Mouse (Mus musculus) right cerebral cortex, postnatal 4 days (tissue): ENCODE measurements at regions not wholly inside any gene's neighbourhood (a gene's known extent, or its start where the extent isn't known, plus 50 kb on each side); places are given as distances from the start of the nearest gene placed in this dataset.

Experiments used
- DNase-seq: peaks from one replicate; pipeline ENCODE4 v3.0.0-alpha.2; 2022

- DNase-seq = no peak
Measured at GRCm38 (mm10) chr13:99847531-99847930, 53.4 kb downstream of the Cartpt start.

DNA sequence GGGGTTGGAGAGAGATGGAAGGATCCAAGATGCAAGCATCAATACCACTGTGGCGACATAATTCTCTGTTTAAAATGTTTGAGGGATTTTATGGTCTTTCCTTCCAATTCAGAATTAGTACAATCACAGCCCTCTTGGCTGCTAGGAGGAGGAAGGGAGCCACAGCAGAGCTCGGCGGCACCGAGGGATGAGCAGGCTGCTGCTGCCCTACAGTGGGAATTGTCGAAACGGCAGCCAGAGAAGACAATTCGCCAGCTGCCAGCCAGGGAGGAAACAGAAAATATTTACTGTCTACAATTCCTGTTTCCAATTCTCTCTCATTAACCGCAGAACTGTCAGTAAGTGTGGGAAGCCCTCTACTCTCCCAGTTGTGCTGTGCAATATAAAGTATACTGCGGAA, 58.3 kb downstream of the Cartpt start:
- peak; percentile 62 for DNase-seq

- no peak for DNase-seq
Measured at GRCm38 (mm10) chr13:99839446-99839845, 61.4 kb downstream of the Cartpt start.

- peak; percentile 88 for DNase-seq
Measured at GRCm38 (mm10) chr13:99837772-99838425, 63.0 kb downstream of the Cartpt start.

DNA sequence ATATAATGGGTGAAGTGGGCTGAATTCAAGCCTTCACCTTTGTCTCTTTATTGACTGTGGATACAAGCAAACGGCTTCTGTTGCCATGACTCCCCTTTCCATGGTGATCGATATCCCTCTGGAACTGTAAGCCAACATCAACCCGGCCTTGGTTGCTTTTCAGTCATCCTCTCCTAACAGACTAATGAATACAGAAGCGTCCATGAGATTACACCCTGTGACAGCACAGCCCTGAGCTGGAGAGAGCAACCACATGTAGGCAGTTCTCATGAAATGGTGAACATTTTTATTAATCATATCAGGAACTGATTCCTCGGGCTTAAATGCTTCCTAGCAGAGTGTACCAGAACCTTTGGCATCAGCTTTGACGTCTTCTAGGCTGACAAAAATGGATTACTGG, 63.7 kb downstream of the Cartpt start:
- DNase-seq = no peak

- peak; percentile 63 for DNase-seq
Measured at GRCm38 (mm10) chr13:99836586-99836985, 64.3 kb downstream of the Cartpt start.

DNA sequence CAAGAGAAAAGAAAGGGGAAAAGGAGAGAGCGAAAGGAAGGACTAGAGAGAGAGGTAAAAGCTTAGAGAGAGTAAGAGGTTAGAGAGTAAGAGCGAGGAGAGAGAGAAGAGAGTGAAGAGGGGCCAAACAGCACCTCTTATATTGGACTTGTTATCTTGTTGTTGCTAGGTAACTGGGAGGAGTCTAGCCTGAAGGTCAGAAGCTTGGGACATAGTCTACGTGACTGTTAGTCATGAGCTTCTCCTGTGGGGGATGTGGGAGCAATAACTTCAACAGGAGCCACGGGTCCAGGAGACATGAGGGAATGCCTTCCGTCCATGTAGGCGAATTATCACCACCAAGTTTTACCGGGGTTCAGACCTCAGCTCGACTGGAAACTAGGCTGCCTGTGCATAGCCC, 65.4 kb downstream of the Cartpt start:
- DNase-seq = no peak

- DNase-seq = no peak
Measured at GRCm38 (mm10) chr13:99830080-99830724, 70.7 kb downstream of the Cartpt start.

GRCm38 (mm10) chr13:99827573-99827972, 73.3 kb downstream of the Cartpt start:
- no peak for DNase-seq

GRCm38 (mm10) chr13:99824625-99825024, 76.3 kb downstream of the Cartpt start:
- no peak for DNase-seq

DNA sequence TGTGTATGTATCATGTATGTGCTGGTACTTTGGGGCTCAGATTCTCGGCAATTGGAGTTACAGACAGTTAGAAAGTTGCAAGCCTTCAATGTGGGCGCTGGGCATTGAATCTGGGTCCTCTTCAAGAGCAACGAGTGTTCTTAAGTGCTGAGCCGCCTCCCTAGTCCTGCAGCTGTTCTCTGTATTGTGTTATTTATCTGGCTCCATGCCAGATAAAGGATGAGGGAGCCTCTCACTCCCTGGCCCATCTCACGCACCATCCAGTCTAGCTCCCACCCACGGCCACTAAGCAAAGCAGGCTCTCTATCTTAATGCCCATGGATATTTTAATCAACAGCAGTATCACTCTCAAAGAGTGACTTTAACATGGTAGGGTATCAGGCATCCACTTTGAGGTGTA, 84.2 kb downstream of the Cartpt start:
- no peak for DNase-seq

DNA sequence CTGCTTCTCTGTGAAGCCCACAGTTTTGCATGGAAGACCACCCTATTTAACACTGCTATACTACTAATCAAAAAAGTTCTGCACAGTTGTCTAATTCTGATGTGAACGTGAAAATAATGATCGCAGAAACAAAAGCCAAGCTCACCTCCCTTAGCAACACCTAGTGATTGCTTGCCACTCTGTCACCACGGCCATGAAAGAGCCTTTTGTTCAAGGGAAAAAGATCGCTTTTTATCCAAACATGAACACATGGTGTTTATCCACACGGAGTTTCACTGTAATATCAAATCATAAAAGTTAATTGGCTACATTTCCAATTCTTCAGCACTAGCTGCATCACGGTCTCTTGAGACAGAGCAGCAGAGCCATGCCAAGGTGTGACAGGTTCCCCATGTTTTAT, 85.1 kb downstream of the Cartpt start:
- DNase-seq = no peak

DNA sequence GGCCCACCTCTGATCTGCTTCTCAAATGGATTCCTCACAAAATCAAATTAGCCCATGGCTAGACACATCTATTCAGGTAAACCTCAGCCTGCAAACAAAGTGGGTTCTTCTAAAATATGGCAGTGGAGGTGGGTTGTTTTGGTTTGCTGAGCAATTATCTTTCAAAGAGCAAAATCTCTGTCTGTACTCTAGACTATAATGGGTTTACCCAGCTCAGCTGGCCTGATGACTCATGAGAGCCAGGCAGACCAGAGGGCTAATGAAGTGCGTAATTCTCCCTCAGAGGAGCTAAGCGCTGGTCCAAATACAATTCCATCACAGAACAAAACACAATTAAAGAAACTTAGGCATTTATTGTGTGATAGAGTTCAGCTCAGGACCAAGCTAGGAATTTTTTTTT, 86.1 kb downstream of the Cartpt start:
- DNase-seq = no peak

GRCm38 (mm10) chr13:99814033-99814556, 86.8 kb downstream of the Cartpt start:
- DNase-seq = no peak

DNA sequence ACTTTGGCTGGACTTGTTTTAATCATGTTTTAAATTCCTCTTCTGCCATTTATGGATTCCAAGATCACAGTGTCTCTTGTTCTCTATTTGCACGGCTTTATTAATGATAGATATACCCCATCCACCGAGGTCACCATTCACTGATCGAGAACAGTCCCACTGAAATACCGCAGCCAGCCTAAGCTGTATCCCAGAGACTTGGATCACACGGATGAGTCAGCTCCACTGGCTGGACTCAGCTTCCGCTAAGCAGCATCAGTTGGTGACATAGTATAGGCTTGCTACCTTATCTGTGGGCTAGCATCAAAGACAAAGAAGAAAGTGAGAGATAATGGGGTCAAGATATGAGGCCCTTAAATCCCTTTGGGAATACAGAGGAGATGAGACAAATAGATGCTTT, 106.4 kb downstream of the Cartpt start:
- DNase-seq = no peak

DNA sequence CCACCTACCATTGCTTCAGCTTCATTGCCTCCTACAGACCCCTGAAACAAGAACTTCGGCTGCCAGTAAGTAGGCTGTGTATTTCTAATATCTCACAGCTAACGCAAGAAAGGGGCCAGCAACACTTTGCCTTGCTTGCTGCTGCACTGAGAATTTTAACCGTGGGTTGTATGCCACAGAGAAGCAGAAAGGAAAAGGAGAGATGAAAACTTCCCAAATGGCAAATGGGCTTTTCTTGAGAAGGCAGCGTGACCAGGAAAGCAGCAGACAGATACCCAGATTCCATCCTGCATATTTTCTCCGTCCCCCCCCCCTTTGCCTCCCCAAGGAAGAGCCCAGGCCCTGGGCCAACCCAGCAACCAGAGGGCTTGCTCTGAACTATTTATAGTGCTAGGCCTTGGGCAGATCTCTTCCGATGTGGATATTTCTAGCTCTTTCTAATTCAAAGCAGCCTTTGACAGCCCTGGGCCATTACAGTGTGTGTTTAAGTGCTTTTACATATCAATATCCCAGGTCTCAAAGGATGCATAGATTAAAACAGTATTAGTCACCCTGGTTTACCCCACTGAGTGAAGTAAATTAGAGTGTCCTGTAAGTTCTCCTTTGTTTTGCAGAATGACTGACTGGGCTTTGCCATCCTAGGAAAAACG, 107.0 kb downstream of the Cartpt start:
- DNase-seq = no peak

- no peak for DNase-seq
Measured at GRCm38 (mm10) chr13:99793001-99793400, 107.9 kb downstream of the Cartpt start.

DNA sequence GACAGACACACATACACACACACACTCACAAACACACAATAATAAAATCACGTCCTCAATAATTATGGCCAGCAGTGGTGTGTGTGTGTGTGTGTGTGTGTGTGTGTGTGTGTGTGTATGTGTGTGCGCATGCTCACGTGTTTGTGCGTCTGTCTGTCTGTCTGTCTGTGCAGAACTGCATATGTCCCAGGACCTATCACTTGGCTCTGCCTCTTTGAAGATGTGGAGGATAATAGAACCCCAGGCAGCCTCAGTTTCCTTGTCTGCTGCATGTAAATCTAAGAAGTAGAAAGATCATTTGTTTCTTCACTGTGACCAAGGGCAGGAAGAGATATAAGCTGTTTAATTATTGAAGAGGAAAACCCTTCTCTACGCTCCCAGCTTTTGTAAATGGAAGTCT, 109.9 kb downstream of the Cartpt start:
- DNase-seq = no peak

DNA sequence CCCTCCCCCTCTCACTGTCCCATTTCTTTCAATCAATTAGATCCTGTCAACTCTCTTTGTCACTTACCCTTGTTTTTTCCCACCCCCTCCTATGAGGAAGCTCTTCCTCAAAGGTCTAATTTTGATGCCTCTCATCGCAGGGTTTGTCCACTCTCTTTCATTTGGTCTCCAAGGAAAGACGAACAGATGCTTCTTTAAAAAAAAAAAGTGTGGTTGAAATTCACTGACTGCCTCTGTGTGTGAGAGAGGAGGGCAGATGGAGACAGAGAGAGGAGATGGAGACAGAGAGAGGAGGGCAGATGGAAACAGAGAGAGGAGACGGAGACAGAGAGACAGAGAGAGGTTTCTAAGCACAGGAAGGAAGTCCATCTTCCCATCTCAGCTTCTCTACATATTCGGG, 113.1 kb downstream of the Cartpt start:
- DNase-seq = no peak

GRCm38 (mm10) chr13:99785427-99785826, 115.5 kb downstream of the Cartpt start:
- no peak for DNase-seq

- DNase-seq = no peak
Measured at GRCm38 (mm10) chr13:99784314-99784713, 116.6 kb downstream of the Cartpt start.

DNA sequence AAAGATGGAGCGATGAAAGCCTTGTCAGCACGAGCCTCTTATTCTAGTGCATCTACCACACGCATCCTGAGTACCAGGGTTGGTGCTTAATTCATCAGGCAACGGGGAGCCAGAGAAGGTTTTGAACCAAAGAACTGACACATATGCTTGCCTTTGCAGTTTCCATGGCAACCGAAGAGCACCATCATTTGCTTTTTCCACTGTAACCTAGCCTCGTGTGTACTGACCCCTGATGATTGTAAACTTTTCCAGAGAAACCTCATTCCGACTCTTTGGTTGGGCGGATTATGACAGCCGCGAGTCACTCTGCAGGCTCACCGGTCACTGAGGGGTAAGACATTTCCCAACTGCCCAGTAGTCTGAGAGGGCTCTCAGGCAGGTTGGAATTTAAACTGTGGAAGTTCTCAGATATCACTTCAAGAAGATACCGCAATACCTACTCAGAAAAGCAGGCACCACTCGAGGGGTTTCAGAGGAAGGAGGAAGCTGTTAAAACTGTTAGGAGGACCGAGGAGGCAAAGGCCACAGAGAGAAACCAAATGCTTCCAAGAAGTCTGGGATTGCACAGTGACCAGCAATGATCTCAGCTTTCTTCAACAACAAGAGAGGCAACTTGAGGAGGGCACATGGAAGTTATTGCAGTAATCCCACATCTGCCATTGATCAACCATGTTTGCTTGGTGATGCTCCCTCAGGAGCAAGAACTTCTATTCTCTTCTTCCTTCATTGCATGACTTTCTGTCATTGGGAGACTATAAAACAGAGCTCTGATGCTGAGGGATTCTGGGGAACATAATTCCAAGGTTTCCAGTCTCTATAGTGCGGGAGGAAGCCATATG, 117.8 kb downstream of the Cartpt start:
- no peak for DNase-seq

DNA sequence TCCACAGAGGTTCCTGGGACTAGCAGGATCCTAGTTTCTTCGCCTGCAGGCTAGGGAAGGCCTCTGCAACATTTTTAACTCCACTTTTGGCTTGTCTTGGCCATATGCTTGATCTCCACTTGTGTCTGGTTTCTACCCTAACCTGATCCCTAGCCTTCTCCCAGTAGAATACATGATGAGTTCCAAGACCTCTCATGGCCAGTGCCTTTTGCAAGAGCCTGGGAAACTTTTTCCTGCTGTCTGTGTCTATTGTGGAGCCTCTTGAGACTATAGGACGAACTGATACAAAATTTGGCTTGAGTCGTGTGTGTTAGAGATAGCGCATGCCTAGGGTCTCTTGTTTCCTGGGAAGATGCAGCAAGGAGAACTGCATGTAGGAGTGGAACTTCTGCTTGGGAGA, 119.3 kb downstream of the Cartpt start:
- no peak for DNase-seq
